Mouse (Mus musculus) embryonic fibroblast, embryonic 13.5 days (primary cell): ENCODE data around the gene Tex26. TPM values are rescaled to one million over a fixed set of nuclear protein-coding genes. Genes with fewer than 3 reads are reported as not detected.

Source experiments
- H3K27ac ChIP-seq: 2 replicates; pipeline ENCODE4 v1.5.1; 2012; ENCODE audit warnings: low read length, control low read depth, inconsistent platforms; ENCODE audit not compliant: insufficient read depth
- H3K4me1 ChIP-seq: 2 replicates; pipeline ENCODE4 v1.6.1; 2011; ENCODE audit warnings: low read length; ENCODE audit not compliant: control insufficient read depth, insufficient read depth
- H3K4me3 ChIP-seq: 2 replicates; pipeline ENCODE4 v1.5.1; 2011; ENCODE audit warnings: mild to moderate bottlenecking, control low read depth, low read length; ENCODE audit not compliant: insufficient read depth
- CTCF ChIP-seq: IDR thresholded peaks from 2 replicates; pipeline ENCODE4 v1.5.1; 2011; ENCODE audit warnings: mild to moderate bottlenecking, control low read depth, low read length, moderate library complexity, borderline replicate concordance; ENCODE audit not compliant: insufficient read depth
- POLR2A ChIP-seq: IDR thresholded peaks from 2 replicates; pipeline ENCODE4 v1.6.1; 2011; ENCODE audit warnings: low read depth, mild to moderate bottlenecking, control low read depth, low read length, moderate library complexity
- polyA plus RNA-seq: library from polyadenylated mRNA; stranded (reverse); fragments of >200 nt; gene quantifications from 2 replicates; pipeline ENCODE4 v1.2.4, GENCODE M21; 2011; ENCODE audit warnings: low read depth; ENCODE audit not compliant: missing spikeins, insufficient read length

Tex26 gene
- polyA plus RNA-seq, 1 experiment: 1.6 TPM

DNA sequence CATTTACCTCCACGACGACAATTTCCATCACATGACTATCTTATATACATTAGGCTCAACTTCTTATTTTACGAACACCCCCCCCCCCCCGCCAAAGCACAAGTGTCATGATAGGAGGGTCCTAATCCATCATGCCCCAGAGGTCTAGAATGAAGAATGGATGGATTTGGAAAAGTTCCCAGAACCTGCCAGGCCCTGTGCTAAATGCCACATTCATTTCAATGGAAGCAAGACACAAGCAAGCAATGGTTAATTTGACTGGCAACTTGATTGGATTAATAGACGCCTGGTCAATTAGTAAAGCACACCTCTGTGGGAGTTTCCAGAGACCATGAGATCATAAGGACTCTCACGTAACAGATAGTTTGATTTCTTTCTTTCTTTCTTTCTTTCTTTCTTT is 77.7 kb downstream of the Tex26 start:
- Histone ChIP-seq H3K27ac (no peak overlapping the region), H3K4me1 (peaks cover 7% of the 10 kb centered on the region; the same call in 1 of the 2 replicates), H3K4me3 (no peak overlapping the region)
- TF ChIP-seq POLR2A: no peak
- no peak for TF ChIP-seq CTCF

Other genes starting within 250 kb of the Tex26 start
- 1.4 and 6.0 TPM in 2 replicates for gene Alox5ap, start 174.9 kb upstream of the Tex26 start, polyA plus RNA-seq
- 70.2 and 77.2 TPM in 2 replicates for gene Medag, start 27.9 kb upstream of the Tex26 start, polyA plus RNA-seq
- not detected in 2 replicates for gene Wdr95, start 89.0 kb downstream of the Tex26 start, polyA plus RNA-seq
- gene Hsph1, start 196.7 kb downstream of the Tex26 start, polyA plus RNA-seq: 81.2 and 96.4 TPM in 2 replicates
- gene B3glct, start 238.6 kb downstream of the Tex26 start, polyA plus RNA-seq: 21.0 and 28.9 TPM in 2 replicates